Mouse (Mus musculus) skeletal muscle tissue, adult 2 months (tissue): ENCODE results near the gene C2cd5.

Experiments
- DNase-seq: peaks from one replicate; pipeline ENCODE4 v3.0.0-alpha.2; 2012; ENCODE audit warnings: low read depth, low spot score

Gene C2cd5

GRCm38 (mm10) chr6:143073476-143073875 lies 26.5 kb downstream of the C2cd5 start:
- no peak for DNase-seq

GRCm38 (mm10) chr6:143072412-143073014 lies 27.4 kb downstream of the C2cd5 start:
- DNase-seq = no peak

GRCm38 (mm10) chr6:143070736-143071135 lies 29.2 kb downstream of the C2cd5 start:
- no peak for DNase-seq

- no peak for DNase-seq
Measured at GRCm38 (mm10) chr6:143070019-143070418, 29.9 kb downstream of the C2cd5 start.

GRCm38 (mm10) chr6:143069606-143070005 lies 30.3 kb downstream of the C2cd5 start:
- DNase-seq = no peak

- DNase-seq = no peak
Measured at GRCm38 (mm10) chr6:143068181-143068915, 31.6 kb downstream of the C2cd5 start.

- DNase-seq = no peak
Measured at GRCm38 (mm10) chr6:143067654-143068053, 32.3 kb downstream of the C2cd5 start.

- no peak for DNase-seq
Measured at GRCm38 (mm10) chr6:143066859-143067258, 33.1 kb downstream of the C2cd5 start.

GRCm38 (mm10) chr6:143064047-143064446 lies 35.9 kb downstream of the C2cd5 start:
- DNase-seq = no peak

- DNase-seq = no peak
Measured at GRCm38 (mm10) chr6:143057601-143058000, 42.3 kb downstream of the C2cd5 start.

- DNase-seq = no peak
Measured at GRCm38 (mm10) chr6:143051566-143051965, 48.4 kb downstream of the C2cd5 start.

- no peak for DNase-seq
Measured at GRCm38 (mm10) chr6:143049791-143050555, 50.0 kb downstream of the C2cd5 start.

GRCm38 (mm10) chr6:143049117-143049516 lies 50.8 kb downstream of the C2cd5 start:
- no peak for DNase-seq

- DNase-seq = no peak
Measured at GRCm38 (mm10) chr6:143047538-143048258, 52.2 kb downstream of the C2cd5 start.

- DNase-seq = no peak
Measured at GRCm38 (mm10) chr6:143041578-143041977, 58.4 kb downstream of the C2cd5 start.

- no peak for DNase-seq
Measured at GRCm38 (mm10) chr6:143035261-143035660, 64.7 kb downstream of the C2cd5 start.

GRCm38 (mm10) chr6:143034503-143034902 lies 65.4 kb downstream of the C2cd5 start:
- no peak for DNase-seq

GRCm38 (mm10) chr6:143030521-143030920 lies 69.4 kb downstream of the C2cd5 start:
- DNase-seq = no peak

GRCm38 (mm10) chr6:143027896-143028295 lies 72.0 kb downstream of the C2cd5 start:
- DNase-seq = no peak

- no peak for DNase-seq
Measured at GRCm38 (mm10) chr6:143027402-143027801, 72.5 kb downstream of the C2cd5 start.

- DNase-seq = no peak
Measured at GRCm38 (mm10) chr6:143023691-143024090, 76.2 kb downstream of the C2cd5 start.

GRCm38 (mm10) chr6:143021756-143022155 lies 78.2 kb downstream of the C2cd5 start:
- DNase-seq = no peak
